Mouse (Mus musculus): ENCODE measurements around the gene Mymx.

Mymx gene

GRCm38 (mm10) chr17:45589236-45589635, 12.7 kb downstream of the Mymx start:
- peak; percentile 37 for DNase-seq

GRCm38 (mm10) chr17:45588370-45588769, 13.5 kb downstream of the Mymx start:
- peak; percentile 9 for DNase-seq

DNA sequence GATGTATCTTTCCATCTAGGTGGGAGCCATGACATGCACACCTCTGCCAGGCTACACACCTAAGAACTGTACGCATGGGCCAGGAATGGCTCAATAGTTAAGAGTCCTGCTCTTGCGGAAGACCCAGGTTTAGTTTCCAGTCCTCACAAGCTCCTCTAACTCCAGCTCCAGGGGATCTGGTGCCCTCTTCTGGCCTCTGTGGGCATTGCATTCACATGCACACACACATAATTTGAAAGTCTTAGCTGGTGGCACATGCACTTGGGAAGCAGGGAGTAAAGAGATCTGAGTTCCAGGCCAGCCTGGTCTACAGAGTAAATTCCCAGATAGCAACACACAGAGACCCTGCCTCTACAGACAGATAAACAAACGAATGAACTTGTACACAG, 15.5 kb downstream of the Mymx start:
- peak; percentile 27 for DNase-seq

DNA sequence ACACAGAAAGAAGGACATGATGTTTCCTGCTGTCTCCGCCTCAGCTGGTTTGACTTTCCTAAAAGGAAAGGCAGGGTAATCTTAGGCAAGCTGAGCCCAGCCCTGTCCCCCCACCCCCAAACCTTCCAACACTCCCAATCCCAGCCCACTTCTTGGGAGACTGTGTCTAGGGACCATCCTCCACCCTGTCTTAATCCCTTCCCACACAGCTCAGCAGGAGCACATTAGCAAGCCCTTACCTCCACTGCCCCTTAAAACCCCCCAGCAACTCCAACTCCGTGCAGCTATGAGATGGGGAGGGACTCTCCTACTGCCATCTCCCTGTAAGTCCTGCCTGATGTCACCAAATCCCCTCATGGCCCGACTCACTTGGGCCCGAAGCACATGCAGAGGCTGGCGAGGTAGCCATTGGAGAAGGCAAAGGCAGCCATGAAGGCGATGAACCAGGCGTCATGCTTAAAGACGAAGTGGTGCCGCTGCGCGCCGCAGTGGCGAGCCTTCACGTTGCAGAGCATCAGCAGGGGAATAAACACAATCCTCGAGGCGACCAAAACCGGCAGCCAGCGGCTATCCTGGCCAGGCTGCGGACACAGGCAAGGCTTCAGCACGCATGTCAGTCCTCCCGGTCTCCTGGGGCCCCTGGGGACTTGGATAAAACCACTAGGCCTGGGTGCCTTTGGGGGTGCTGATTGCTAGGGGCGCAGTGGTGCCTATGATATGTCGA, 16.0 kb downstream of the Mymx start:
- DNase-seq = peak; percentile 24

GRCm38 (mm10) chr17:45584939-45585678, 16.8 kb downstream of the Mymx start:
- DNase-seq = peak; percentile 81

DNA sequence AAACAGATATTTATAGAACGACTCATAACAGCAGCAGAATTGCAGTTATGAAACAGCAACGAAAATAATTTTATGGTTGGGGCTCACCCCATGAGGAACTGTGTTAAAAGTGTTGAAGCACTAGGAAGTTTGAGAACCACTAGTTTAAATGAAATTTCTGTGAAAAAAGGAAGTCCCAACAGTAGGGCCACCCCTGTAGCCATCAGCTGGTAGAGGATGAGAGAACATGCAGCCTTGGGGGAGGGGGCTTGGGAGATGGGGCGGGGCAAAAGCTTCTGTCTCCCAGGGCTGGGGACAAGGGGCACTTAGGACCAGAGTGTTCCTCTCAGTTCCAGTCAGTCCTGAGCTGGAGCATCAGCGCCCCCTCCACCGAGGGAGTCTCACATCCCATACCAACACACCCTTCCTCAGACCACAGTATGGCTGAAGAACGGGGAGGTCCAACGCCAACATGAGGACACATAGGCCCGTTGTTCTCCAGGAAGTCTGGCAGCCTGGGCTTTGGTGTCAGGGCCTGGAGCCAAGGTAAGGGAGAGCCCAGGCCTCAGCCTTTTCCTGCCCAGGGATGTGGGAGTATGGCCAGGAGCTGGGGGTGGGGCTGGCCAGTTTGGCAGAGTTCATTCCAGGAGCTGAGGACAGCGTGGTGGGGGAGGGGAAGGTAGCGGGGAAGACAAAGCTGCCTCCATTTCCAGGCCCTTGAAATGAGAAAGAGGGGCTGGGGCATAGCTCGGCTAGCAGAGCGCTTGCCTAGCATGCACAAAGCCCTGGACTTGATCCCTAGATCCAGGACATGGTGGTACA, 17.6 kb downstream of the Mymx start:
- peak; percentile 74 for DNase-seq

GRCm38 (mm10) chr17:45582715-45583355, 19.1 kb downstream of the Mymx start:
- peak; percentile 10 for DNase-seq

DNA sequence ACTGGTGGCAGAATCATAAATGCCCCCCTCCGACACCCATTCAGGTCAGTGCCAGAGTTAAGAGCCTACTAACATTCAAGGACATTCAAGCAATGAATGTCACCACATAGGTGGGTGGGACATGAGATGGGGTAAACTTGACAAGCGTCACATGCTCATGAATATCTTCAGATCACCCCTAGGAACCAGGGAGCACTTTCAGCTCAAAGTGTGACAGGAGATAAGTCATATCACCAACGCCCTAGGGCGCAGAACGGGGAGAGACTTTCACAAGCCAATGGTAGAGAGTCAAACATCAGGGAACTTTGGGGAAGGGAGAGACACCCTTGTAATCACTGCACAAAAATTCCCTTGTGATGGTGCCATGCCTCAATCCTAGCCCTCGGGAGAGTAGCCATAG, 19.7 kb downstream of the Mymx start:
- no peak for DNase-seq

DNA sequence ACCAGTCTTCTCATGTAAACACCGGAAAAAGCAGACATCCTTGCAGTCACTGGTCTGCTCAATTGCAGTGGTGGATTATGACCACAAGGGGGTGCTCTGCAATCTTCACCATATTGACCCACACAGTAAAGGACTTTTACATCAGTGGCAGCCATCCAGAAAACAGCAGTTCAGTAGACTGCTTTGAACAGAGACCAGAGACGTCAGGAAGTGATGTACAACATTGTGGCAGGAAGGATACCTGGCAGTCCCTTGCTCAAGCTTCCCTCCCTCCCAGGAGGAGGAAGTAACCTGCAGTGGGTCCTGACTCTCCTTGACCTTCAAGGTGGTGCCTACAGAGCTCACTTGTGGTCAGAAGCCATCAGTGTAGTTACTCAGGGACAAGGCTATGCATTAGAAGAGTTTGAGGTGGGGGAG, 20.3 kb downstream of the Mymx start:
- no peak for DNase-seq

DNA sequence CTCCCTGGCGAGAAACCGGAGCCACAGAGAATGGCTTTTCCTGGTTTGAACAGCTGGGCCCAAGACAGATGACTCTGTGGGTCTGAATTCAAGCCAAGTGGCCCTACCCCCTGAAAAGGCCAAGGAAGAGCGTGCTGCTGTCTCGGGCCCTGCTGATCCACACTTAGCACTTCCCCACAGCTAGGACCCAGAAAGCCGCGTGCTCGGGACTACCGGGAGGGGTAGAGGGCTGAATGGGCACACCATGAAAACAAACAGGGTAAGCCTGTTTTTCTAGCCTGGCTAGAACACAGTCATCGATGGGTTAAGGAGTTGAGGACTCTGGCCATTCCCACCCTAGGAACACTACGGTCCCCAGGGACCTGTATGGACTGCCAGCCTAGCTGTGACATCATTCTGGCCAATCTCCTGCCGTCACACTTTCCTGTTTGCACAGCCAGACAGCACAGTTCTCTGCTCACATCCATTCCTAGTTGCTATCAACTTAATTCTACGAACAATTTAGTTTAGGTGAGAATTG, 20.9 kb downstream of the Mymx start:
- DNase-seq = no peak

DNA sequence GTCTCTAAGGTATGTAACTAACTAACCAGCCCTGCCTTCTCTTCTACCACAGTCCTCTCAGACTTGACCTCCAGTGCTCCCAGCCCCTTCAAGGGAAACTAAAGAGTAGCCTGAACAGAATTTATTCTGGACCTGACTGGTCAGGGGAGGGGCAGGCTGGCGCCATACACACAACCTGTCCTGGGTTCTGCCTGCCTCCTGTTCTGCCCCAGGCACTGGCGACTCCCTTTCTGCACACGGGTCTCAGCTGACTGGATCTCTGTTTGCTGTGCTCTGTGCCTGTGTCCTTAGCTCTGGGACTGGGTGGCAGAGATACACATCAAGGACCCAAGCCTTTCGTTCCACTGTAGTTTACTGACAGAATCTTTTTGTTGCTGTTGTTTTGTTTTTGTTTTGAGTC, 22.3 kb downstream of the Mymx start:
- DNase-seq = no peak

DNA sequence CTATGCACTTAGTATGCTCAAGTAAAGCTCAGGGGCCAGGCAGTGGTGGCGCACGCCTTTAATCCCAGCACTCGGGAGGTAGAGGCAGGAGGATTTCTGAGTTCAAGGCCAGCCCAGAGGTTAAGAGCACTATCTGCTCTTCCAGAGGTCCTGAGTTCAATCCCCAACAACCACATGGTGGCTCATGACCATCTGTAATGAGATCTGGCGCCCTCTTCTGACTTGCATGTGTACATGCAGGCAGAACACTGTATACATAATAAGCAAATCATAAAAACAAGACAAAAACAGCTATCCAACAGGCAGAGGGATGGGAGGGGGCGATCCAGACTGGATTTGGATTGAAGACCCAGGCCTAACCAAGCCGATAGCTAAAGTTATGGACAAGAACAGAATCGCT, 23.1 kb downstream of the Mymx start:
- DNase-seq = no peak

DNA sequence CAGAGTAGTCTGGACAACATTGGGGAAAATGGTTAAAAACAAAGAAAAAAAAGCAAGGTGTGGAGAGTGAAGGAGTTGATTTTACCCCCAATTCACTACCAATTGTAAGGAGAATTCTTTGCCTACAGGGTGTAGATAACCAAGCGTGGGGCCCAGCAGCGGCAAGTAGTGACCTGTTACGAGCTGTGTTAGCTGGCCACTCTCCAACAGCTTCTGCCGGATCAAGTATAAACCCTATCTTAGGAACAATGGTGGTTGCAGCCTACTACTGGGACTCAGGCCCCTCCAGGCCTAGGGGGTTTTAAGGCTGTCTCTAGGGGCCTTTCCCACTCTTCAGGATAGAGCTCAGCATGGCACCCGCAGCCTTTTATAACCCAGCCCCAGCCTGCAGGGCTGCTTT, 23.7 kb downstream of the Mymx start:
- no peak for DNase-seq

GRCm38 (mm10) chr17:45575123-45575897, 26.6 kb downstream of the Mymx start:
- no peak for DNase-seq

DNA sequence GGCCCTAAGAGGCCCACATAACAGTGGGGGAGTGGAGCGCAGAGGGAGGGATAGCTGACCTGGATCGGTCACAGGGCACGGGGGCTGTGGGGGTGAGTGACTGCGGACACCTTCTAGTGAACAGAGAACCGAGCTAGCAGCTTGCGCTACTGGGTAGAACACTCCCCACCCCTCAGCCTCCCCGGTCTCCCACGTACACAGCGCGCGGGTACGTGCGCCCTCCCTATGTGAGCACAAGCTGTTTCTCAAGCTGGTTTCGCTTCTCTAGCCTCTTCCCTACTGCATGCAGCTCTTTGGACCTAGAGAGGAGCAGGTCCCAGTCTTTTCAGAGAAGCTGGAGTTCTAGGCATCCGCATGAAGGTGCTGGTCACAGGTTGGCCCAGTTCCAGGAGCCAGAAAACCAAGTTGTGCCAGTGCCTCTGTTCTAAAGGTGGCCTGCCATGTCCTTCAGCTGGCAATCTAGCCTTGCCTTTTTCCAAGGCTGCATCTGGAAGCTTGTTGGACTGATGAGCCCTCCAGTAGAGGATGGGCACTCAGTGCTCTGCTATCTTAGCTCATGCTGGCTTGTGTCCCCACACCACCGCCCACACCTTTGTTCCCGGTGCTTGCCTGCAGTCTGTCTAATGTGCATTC, 27.7 kb downstream of the Mymx start:
- peak; percentile 83 for DNase-seq

DNA sequence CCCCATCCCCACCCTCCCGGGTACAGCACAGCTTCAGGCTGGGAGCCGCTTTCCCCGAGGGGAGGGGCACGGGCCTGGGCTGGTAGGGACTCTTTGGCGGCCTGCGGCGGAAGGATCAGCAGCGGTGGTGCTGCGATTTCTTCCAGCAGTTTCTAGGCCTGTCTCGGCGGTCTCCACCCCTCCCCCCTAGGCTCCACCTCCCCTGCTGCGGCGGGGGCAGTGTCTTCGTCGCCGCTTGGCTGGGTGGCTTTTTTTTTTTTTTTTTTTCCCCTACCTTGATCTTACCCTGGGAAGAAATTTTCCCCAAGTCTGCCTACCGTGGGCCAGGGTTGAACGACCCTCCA, 28.1 kb downstream of the Mymx start:
- DNase-seq = peak; percentile 95

GRCm38 (mm10) chr17:45573087-45573779, 28.7 kb downstream of the Mymx start, which contains the start of gene Hsp90ab1:
Gene Hsp90ab1, minus strand, starts transcription at chr17:45573271.
- peak; percentile 98 for DNase-seq

DNA sequence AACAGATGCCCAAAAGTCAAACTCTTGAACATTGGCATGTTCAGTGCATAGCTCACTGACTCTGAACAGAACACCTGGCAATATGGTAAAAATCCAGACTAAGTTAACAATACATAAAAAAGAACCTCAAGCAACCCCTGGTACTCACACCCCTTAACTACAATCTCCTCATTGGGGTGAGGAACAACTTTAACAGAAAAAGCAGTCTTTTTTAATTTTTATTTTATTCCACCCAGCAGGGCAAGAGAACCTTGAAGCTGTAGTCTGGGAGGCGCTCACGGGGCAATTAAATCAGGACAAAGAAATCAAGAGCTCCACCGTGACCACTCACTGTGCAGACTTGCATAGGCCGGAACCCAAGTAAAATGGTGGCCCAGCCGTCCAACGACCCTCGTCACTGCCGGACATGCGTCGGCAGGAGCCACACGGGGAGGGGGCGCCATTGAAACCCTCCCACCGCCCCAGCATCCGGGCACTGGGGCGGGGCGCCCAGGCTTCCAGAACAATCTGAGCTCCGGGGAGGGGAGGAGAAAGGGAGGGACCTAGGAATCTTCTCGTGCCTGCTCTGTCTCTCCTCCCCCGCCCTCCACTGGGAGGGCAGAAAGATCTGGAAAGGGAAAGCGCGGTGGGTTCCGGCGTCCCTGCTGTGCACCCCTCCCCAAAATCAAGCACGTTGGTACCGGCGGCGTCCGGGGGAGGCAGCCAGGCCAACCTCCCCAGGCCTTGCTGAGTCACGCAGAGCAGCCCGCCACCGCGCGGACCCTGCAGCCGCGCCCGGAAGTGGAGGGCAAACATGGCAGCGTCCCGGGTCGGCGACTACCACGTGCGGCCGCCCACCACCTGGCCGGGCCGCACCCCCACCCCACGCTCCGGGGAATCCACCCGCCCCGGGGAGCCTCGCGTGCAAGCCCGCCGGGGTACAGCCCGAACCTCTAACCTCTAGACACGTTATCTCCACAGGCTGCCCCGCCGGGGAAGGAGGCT, 29.5 kb downstream of the Mymx start:
- peak; percentile 67 for DNase-seq

GRCm38 (mm10) chr17:45569999-45570398, 31.9 kb downstream of the Mymx start:
- DNase-seq = no peak

- DNase-seq = no peak
Measured at GRCm38 (mm10) chr17:45568990-45569389, 32.9 kb downstream of the Mymx start.
